Mouse (Mus musculus): ENCODE data around the gene Plekha5. TPM values are rescaled to one million over a fixed set of nuclear protein-coding genes. Genes with fewer than 3 reads are reported as not detected.

Gene Plekha5
- total RNA-seq, 1 experiment, result 26.1 TPM

DNA sequence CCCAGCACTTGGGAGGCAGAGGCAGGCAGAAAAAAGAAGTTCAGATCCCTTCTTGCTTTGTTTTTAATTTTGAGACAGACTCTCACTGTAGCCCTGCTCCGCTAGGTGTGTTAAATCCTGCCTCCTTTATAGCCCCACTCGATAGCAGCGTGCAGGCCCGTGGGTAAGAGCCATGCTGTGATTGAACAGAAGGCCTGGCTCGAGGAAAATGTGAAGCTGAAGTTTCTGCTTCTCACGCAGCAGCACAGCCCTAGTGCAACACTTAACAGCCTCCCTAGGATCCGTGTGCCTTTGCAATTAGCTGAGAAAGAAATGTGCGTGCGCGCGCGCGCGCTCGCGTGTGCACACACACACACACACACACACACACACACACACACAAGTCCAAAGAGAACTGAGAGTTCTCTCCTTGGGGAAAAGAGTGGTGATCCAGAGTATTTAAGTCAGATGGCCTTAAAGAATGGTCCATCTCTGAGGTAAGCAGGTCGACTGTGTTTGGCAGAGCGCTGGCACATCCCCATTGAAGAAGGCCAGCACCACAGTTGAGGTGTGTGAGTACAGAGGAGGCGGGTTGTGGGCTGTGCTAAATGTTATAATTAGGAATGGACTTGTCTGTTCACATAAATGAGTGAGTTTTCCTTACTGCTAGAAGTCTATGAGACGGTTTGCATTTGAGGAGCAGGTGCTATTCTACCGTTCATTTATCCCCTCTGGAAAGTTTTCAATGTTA is 24.3 kb downstream of the Plekha5 start:
- in situ Hi-C loops (cut with MboI; ENCODE audit: low sequenced_read_pairs in 2 of 2, unreplicated experiment in 2 of 2), result no loop called here
- no peak overlapping the region for H3K9ac ChIP-seq (ENCODE audit: insufficient read depth, low read depth, low read length, poor library complexity, severe bottlenecking)
- H3K4me1 ChIP-seq (ENCODE audit: control insufficient read depth in 2 of 2, insufficient read depth in 2 of 2, low read length in 2 of 2, poor library complexity in 1 of 2), result peaks cover 0 to 8% of the 10 kb centered on the region in 2 experiments; a peak in 2 of 4 replicates
- peak overlapping the region in 1 of 2 experiments; percentile 13; a peak in 1 of 4 replicates for H3K4me3 ChIP-seq (ENCODE audit: insufficient read depth in 1 of 2, low read depth in 1 of 2, low read length in 2 of 2, poor library complexity in 1 of 2, severe bottlenecking in 1 of 2)
- DNase-seq (ENCODE audit: low read depth, low spot score), result no peak
- TF ChIP-seq ZNF384 (IDR thresholded peaks at IDR 0.05; ENCODE audit: low read depth, low read length), result no peak
- TF ChIP-seq HCFC1 (IDR thresholded peaks at IDR 0.05; ENCODE audit: borderline replicate concordance, insufficient read depth, low read length), result no peak
- TF ChIP-seq CHD2 (IDR thresholded peaks at IDR 0.05; ENCODE audit: low read depth, low read length), result no peak
- no peak for TF ChIP-seq MAFK (IDR thresholded peaks at IDR 0.05; ENCODE audit: insufficient read depth, low read depth, low read length)
- no peak for TF ChIP-seq ZC3H11A (IDR thresholded peaks at IDR 0.05; ENCODE audit: borderline replicate concordance, low read depth, low read length)
- peaks cover 4% of the 10 kb centered on the region; the same call in 1 of the 2 replicates for H3K36me3 ChIP-seq (ENCODE audit: control insufficient read depth, insufficient read depth, low read length, poor library complexity, severe bottlenecking)
- H3K9me3 ChIP-seq (ENCODE audit: control insufficient read depth, insufficient read depth, low read depth, low read length), result no peaks in the 10 kb centered on the region
- H3K27ac ChIP-seq (ENCODE audit: insufficient read depth, low read depth, low read length, poor library complexity, severe bottlenecking), result no peak overlapping the region

DNA sequence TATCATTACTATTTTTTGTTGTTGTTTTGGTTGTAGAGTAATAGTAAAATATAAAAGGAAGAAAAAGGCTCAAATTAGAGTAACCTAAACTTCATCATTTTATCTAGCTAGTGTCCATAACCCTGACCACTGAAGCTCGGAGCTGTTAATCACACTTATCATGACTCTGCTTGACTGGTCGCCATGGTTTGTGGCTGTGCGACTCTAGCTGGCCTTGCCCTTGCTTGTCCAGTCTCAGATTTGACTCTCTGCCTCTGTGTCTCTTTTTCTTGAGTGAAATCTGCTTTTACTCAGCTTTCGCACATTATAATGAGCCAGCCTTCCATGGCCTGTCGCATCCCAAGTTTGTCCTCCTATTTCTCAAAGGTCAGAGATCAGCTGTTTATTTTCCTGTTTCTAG is 26.8 kb downstream of the Plekha5 start:
- peaks cover 4% of the 10 kb centered on the region; the same call in 1 of the 2 replicates for H3K36me3 ChIP-seq (ENCODE audit: control insufficient read depth, insufficient read depth, low read length, poor library complexity, severe bottlenecking)
- H3K9me3 ChIP-seq (ENCODE audit: control insufficient read depth, insufficient read depth, low read depth, low read length), result no peaks in the 10 kb centered on the region
- no peak overlapping the region for H3K4me3 ChIP-seq (ENCODE audit: insufficient read depth in 1 of 2, low read depth in 1 of 2, low read length in 2 of 2, poor library complexity in 1 of 2, severe bottlenecking in 1 of 2)
- H3K4me1 ChIP-seq (ENCODE audit: control insufficient read depth in 2 of 2, insufficient read depth in 2 of 2, low read length in 2 of 2, poor library complexity in 1 of 2), result no peaks in the 10 kb centered on the region
- no peak for TF ChIP-seq CHD2 (IDR thresholded peaks at IDR 0.05; ENCODE audit: low read depth, low read length)
- no peak for TF ChIP-seq ZNF384 (IDR thresholded peaks at IDR 0.05; ENCODE audit: low read depth, low read length)
- TF ChIP-seq HCFC1 (IDR thresholded peaks at IDR 0.05; ENCODE audit: borderline replicate concordance, insufficient read depth, low read length), result no peak
- TF ChIP-seq MAFK (IDR thresholded peaks at IDR 0.05; ENCODE audit: insufficient read depth, low read depth, low read length), result no peak
- TF ChIP-seq ZC3H11A (IDR thresholded peaks at IDR 0.05; ENCODE audit: borderline replicate concordance, low read depth, low read length), result no peak
- DNase-seq (ENCODE audit: low read depth, low spot score), result no peak
- in situ Hi-C loops (cut with MboI; ENCODE audit: low sequenced_read_pairs in 2 of 2, unreplicated experiment in 2 of 2), result no loop called here
- H3K27ac ChIP-seq (ENCODE audit: insufficient read depth, low read depth, low read length, poor library complexity, severe bottlenecking), result no peak overlapping the region
- no peak overlapping the region for H3K9ac ChIP-seq (ENCODE audit: insufficient read depth, low read depth, low read length, poor library complexity, severe bottlenecking)

DNA sequence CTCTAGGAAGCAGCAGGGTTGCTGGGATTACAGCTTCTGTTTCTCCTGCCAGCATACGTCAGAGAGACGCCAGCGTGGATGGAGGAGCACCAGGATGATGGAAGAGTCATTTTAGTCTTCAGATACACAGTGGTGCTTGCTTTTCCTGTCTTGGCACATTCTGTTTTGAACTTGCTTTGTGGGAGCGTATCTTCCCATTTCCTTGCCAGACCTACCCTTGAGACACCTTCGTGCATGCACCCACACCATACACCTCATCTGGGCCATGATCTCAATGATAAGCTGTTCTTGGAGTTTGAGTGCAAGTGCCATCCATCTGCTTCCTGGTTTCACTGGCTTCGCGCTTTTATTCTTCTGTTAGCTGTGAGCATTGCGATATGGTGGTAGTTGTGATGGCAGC is 28.9 kb downstream of the Plekha5 start:
- DNase-seq (ENCODE audit: low read depth, low spot score), result no peak

DNA sequence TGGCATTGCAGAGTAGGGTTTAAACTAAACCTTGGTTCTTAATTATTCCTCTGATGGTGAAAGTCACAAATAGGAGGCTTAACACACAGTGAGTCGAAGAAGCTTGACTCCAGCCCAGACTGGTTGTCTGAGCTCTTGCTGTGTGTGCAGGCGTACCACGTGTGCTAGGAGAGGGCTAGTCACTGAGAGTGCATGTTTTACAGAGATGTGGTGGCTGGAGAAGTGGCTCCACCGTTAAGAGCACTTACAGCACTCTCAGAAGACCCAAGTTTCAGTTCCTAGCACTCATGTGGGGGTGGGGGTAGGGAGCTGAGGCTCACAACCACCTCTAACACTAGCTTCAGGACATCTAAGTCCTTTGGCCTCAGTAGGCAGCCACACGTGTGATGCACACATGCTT is 29.6 kb downstream of the Plekha5 start:
- Histone ChIP-seq H3K4me3 (ENCODE audit: insufficient read depth in 1 of 2, low read depth in 1 of 2, low read length in 2 of 2, poor library complexity in 1 of 2, severe bottlenecking in 1 of 2) (no peak overlapping the region), H3K27ac (ENCODE audit: insufficient read depth, low read depth, low read length, poor library complexity, severe bottlenecking) (no peak overlapping the region), H3K4me1 (ENCODE audit: control insufficient read depth in 2 of 2, insufficient read depth in 2 of 2, low read length in 2 of 2, poor library complexity in 1 of 2) (peaks cover 0 to 3% of the 10 kb centered on the region in 2 experiments; a peak in 1 of 4 replicates), H3K36me3 (ENCODE audit: control insufficient read depth, insufficient read depth, low read length, poor library complexity, severe bottlenecking) (no peaks in the 10 kb centered on the region; the same call in 1 of the 2 replicates), H3K9ac (ENCODE audit: insufficient read depth, low read depth, low read length, poor library complexity, severe bottlenecking) (no peak overlapping the region), H3K9me3 (ENCODE audit: control insufficient read depth, insufficient read depth, low read depth, low read length) (no peaks in the 10 kb centered on the region)
- DNase-seq (ENCODE audit: low read depth, low spot score), result no peak
- TF ChIP-seq ZC3H11A (IDR thresholded peaks at IDR 0.05; ENCODE audit: borderline replicate concordance, low read depth, low read length) (no peak), CHD2 (IDR thresholded peaks at IDR 0.05; ENCODE audit: low read depth, low read length) (no peak), MAFK (IDR thresholded peaks at IDR 0.05; ENCODE audit: insufficient read depth, low read depth, low read length) (no peak), ZNF384 (IDR thresholded peaks at IDR 0.05; ENCODE audit: low read depth, low read length) (no peak), HCFC1 (IDR thresholded peaks at IDR 0.05; ENCODE audit: borderline replicate concordance, insufficient read depth, low read length) (no peak)
- in situ Hi-C loops (cut with MboI; ENCODE audit: low sequenced_read_pairs in 2 of 2, unreplicated experiment in 2 of 2), result no loop called here

More for the DNA sequence above, 28.9 kb downstream of the Plekha5 start:
- no peak overlapping the region for H3K27ac ChIP-seq (ENCODE audit: insufficient read depth, low read depth, low read length, poor library complexity, severe bottlenecking)
- no peak overlapping the region for H3K9ac ChIP-seq (ENCODE audit: insufficient read depth, low read depth, low read length, poor library complexity, severe bottlenecking)
- peaks cover 0 to 3% of the 10 kb centered on the region in 2 experiments; a peak in 1 of 4 replicates for H3K4me1 ChIP-seq (ENCODE audit: control insufficient read depth in 2 of 2, insufficient read depth in 2 of 2, low read length in 2 of 2, poor library complexity in 1 of 2)
- no peaks in the 10 kb centered on the region for H3K9me3 ChIP-seq (ENCODE audit: control insufficient read depth, insufficient read depth, low read depth, low read length)
- H3K4me3 ChIP-seq (ENCODE audit: insufficient read depth in 1 of 2, low read depth in 1 of 2, low read length in 2 of 2, poor library complexity in 1 of 2, severe bottlenecking in 1 of 2), result no peak overlapping the region
- in situ Hi-C loops (cut with MboI; ENCODE audit: low sequenced_read_pairs in 2 of 2, unreplicated experiment in 2 of 2), result no loop called here
- TF ChIP-seq HCFC1 (IDR thresholded peaks at IDR 0.05; ENCODE audit: borderline replicate concordance, insufficient read depth, low read length) (no peak), MAFK (IDR thresholded peaks at IDR 0.05; ENCODE audit: insufficient read depth, low read depth, low read length) (no peak), ZNF384 (IDR thresholded peaks at IDR 0.05; ENCODE audit: low read depth, low read length) (no peak), CHD2 (IDR thresholded peaks at IDR 0.05; ENCODE audit: low read depth, low read length) (no peak), ZC3H11A (IDR thresholded peaks at IDR 0.05; ENCODE audit: borderline replicate concordance, low read depth, low read length) (no peak)
- no peaks in the 10 kb centered on the region; the same call in 1 of the 2 replicates for H3K36me3 ChIP-seq (ENCODE audit: control insufficient read depth, insufficient read depth, low read length, poor library complexity, severe bottlenecking)

Data from ES-E14 (cell line).